Mouse (Mus musculus): Measurements from ENCODE around the gene C2. TPM values are rescaled to one million over a fixed set of nuclear protein-coding genes. Genes with fewer than 3 reads are reported as not detected.
"Not testable (repeated sequence)": the region's sequence is repeated elsewhere in the genome, so short reads cannot be mapped to it uniquely, and the experiment has no call there.

C2 gene
- polyA plus RNA-seq, 1 experiment from 2014 or later: 2.4 TPM

DNA sequence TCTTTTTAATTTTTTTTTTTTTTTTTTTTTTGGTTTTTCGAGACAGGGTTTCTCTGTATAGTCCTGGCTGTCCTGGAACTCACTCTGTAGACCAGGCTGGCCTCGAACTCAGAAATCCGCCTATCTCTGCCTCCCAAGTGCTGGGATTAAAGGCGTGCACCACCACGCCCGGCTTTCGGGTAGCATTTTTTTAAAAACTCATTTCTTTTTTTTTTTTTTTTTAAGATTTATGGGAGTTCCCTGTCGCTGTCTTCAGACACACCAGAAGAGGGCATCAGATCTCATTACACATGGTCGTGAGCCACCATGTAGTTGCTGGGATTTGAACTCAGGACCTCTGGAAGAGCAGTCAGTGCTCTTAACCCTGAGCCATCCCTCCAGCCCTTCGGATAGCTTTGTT lies 3.9 kb upstream of the C2 start:
- ATAC-seq (ENCODE audit: low FRiP score, low read depth); H3K9ac ChIP-seq; H3K27me3 ChIP-seq; H3K27ac ChIP-seq (replicated peaks); H3K9me3 ChIP-seq; H3K4me2 ChIP-seq; H3K4me3 ChIP-seq: not testable (repeated sequence)
- WGBS: 94% methylated on average over 9 of the region's 10 CpGs
- H3K36me3 ChIP-seq: peaks cover 55% of the 10 kb centered on the region
- H3K4me1 ChIP-seq (replicated peaks): peaks cover 29% of the 10 kb centered on the region

DNA sequence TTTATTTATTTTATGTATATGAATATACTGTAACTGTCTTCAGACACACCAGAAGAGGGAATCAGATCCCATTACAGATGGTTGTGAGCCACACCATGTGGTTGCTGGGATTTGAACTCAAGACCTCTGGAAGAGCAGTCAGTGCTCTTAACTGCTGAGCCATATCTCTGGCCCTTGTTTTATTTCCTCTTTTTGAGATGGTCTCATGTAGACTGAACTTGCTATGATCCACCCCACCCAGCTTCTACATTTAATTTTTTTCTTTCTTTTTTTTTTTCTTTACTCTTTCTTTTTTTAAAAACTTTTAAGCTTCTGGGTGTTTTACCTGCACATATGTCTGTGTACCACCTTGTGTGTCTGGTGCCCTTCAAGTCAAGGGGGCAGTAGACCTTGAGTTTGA lies 2.8 kb upstream of the C2 start:
- H3K36me3 ChIP-seq: peaks cover 44% of the 10 kb centered on the region
- not testable (repeated sequence) for ATAC-seq (ENCODE audit: low FRiP score, low read depth); H3K27me3 ChIP-seq; H3K9me3 ChIP-seq; H3K9ac ChIP-seq; H3K27ac ChIP-seq (replicated peaks)
- 0 out of 2 replicates have a peak overlapping the region, but pooled peaks have one; percentile 92 for H3K4me3 ChIP-seq
- peaks cover 40% of the 10 kb centered on the region for H3K4me1 ChIP-seq (replicated peaks)
- H3K4me2 ChIP-seq: peak overlapping the region; percentile 96

DNA sequence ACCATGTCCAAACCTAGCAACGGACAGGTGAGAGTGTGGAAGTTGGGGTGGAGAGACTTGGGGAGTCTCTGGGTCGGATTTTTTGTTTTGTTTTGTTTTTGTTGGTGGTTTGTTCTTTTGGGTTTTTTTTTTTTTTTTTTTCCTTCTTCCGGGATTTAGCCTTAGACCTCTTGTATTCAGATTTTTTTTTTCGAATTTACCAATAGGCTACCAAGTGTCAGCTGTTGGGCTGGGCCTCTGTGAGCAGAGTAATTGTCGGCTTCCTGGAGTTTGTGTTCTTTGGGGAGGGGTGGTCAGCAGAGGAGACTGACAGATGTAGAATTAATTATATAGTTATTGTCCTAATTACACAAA lies 1.8 kb upstream of the C2 start:
- peaks cover 48% of the 10 kb centered on the region for H3K4me1 ChIP-seq (replicated peaks)
- 2% methylated on average over 5 of the region's 5 CpGs for WGBS
- no peaks in the 10 kb centered on the region for H3K9me3 ChIP-seq
- peaks cover 36% of the 10 kb centered on the region for H3K36me3 ChIP-seq
- H3K4me2 ChIP-seq: peak overlapping the region; percentile 96
- no peak for ATAC-seq (ENCODE audit: low FRiP score, low read depth)
- H3K27me3 ChIP-seq: no peaks in the 10 kb centered on the region
- peak overlapping the region; percentile 98 for H3K27ac ChIP-seq (replicated peaks)
- H3K9ac ChIP-seq: peak overlapping the region; percentile 99
- H3K4me3 ChIP-seq: peak overlapping the region; percentile 92

DNA sequence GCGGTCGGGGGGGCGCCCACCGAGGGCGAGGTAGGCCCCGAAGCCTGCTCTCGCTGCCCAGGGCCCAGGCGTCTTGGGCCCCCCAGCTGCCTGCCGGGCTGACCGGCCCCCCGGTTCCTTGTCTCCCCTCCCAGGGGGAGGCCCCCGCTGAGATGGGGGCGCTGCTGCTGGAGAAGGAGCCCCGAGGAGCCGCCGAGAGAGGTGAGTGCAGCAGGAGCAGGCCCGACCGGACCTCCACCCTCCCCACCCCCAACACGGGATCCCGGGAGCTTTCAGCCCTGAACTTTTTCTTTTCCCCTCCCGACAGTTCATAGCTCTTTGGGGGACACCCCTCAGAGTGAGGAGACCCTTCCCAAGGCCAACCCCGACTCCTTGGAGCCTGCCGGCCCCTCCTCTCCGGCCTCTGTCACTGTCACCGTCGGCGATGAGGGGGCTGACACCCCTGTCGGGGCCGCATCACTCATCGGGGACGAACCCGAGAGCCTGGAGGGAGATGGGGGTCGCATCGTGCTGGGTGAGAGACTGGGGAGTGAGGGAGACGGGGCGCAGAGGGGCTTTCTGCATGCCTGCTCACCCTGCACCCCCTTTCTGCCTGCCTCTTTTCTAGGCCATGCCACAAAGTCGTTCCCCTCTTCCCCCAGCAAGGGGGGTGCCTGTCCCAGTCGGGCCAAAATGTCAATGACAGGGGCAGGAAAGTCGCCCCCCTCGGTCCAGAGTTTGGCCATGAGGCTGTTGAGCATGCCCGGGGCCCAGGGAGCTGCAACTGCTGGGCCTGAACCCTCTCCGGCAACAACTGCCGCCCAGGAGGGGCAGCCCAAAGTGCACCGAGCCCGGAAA lies 1.2 kb upstream of the C2 start:
- Histone ChIP-seq H3K9ac (peak overlapping the region; percentile 99), H3K4me1 (replicated peaks) (peaks cover 48% of the 10 kb centered on the region), H3K27ac (replicated peaks) (peak overlapping the region; percentile 98), H3K27me3 (no peaks in the 10 kb centered on the region), H3K4me2 (peak overlapping the region; percentile 96), H3K36me3 (peaks cover 30% of the 10 kb centered on the region), H3K9me3 (no peaks in the 10 kb centered on the region), H3K4me3 (peak overlapping the region; percentile 92)
- ATAC-seq (ENCODE audit: low FRiP score, low read depth): peak; percentile 4; the same call in 1 of the 2 replicates
- WGBS: 0% methylated on average over 33 of the region's 45 CpGs

DNA sequence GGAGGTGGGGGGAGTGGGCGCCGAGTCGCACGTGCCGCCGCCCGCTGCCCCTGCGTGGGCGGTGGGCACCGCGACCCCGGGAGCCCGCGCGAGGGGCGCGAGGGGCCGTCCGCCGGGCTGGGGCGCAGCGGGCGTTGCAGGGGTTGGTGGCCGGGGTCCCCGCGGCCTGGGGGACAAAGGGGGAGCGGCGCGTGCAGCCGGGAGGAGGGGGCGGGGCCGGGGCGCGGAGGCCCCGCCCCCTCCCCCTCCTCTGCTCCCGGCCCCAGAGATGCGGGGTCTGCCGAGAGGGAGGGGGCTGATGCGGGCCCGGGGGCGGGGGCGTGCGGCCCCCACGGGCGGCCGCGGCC lies 614 bp upstream of the C2 start:
- H3K27me3 ChIP-seq: no peaks in the 10 kb centered on the region
- WGBS: 0% methylated on average over 28 of the region's 47 CpGs
- peaks cover 50% of the 10 kb centered on the region for H3K4me1 ChIP-seq (replicated peaks)
- no peaks in the 10 kb centered on the region for H3K9me3 ChIP-seq
- peak overlapping the region; percentile 96 for H3K4me2 ChIP-seq
- peak overlapping the region; percentile 98 for H3K27ac ChIP-seq (replicated peaks)
- peak; percentile 1; the same call in 1 of the 2 replicates for ATAC-seq (ENCODE audit: low FRiP score, low read depth)
- peak overlapping the region; percentile 99 for H3K9ac ChIP-seq
- peak overlapping the region; percentile 92 for H3K4me3 ChIP-seq
- peaks cover 25% of the 10 kb centered on the region for H3K36me3 ChIP-seq

DNA sequence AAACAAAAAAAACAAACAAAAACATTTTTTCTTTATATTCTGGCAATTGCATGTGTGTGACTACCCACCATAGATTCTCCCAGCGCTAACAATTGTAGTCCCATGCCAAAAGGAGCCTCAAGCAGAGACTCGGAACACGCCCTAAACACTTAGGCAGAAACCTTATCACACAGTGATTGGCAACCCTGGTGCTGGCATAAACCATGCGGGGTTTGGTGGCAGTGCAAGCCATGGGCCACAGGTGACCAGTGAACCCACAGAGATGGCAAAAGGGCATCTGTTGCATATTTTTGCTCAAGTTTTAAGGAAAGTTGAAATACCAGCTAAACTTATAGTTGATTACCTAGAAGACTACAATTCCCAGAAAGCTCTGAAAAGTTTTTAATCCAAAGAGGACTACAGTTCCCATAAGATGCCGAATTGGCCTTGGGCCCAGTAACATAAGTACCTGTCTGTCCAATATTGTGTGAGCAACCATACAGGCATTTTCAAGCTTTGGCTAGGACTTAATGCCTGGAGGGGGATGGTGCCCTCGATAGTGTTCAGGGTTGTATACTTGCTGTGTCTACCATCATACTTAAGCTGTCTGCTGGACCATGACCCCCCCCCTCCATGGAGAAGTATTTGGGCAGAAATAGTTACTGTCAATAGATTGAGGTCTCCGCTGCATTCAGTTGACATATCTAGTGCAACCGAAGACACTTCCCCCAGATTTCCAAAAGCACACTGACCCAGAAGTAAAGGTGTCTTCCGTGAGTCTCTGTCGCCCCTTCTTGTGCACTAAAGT lies 499 bp downstream of the C2 start:
- WGBS: 21% methylated on average over 10 of the region's 10 CpGs
- Histone ChIP-seq H3K4me2 (peak overlapping the region; percentile 96), H3K36me3 (peaks cover 14% of the 10 kb centered on the region), H3K27me3 (no peaks in the 10 kb centered on the region), H3K27ac (replicated peaks) (peak overlapping the region; percentile 98), H3K4me3 (peak overlapping the region; percentile 92), H3K9ac (peak overlapping the region; percentile 99), H3K9me3 (no peaks in the 10 kb centered on the region), H3K4me1 (replicated peaks) (peaks cover 55% of the 10 kb centered on the region)
- no peak for ATAC-seq (ENCODE audit: low FRiP score, low read depth)

DNA sequence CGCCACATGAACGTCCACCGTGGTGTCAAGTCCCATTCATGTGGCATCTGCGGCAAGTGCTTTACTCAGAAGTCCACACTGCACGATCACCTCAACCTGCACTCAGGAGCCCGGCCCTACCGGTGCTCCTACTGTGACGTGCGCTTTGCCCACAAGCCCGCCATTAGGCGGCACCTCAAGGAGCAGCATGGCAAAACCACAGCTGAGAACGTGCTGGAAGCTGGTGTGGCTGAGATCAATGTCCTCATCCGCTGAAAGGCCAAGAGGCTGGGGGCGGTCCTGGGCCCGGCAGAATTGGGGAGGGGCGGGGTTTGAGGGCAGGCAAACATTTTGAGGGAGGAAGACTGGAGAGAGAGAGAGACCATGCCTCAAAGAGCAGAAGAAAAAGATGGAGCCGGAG lies 1.7 kb downstream of the C2 start:
- H3K4me2 ChIP-seq: peak overlapping the region; percentile 96
- peaks cover 4% of the 10 kb centered on the region for H3K36me3 ChIP-seq
- no peak overlapping the region for H3K27ac ChIP-seq (replicated peaks)
- H3K4me1 ChIP-seq (replicated peaks): peaks cover 54% of the 10 kb centered on the region
- no peak for ATAC-seq (ENCODE audit: low FRiP score, low read depth)
- no peaks in the 10 kb centered on the region for H3K27me3 ChIP-seq
- no peak overlapping the region for H3K9ac ChIP-seq
- WGBS: 87% methylated on average over 17 of the region's 17 CpGs
- no peaks in the 10 kb centered on the region for H3K9me3 ChIP-seq
- peak overlapping the region; percentile 74; the same call in 1 of the 2 replicates for H3K4me3 ChIP-seq

DNA sequence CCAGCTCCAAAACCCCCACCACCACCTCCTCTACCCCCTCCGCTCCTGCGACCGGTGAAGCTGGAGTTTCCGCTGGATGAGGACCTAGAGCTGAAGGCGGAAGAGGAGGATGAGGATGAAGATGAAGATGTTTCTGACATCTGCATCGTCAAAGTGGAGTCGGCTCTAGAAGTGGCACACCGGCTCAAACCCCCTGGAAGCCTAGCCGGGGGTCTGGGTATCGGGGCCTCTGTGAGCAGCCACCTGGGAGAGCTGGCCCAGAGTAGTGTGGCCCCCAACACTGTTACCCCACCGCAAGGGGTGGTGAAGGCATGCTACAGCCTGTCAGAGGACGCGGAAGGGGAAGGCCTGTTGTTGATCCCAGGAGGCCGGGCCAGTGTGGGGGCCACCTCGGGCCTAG lies 2.3 kb downstream of the C2 start:
- Histone ChIP-seq H3K27ac (replicated peaks) (peak overlapping the region; percentile 91), H3K27me3 (no peaks in the 10 kb centered on the region), H3K9ac (peak overlapping the region; percentile 81), H3K36me3 (no peaks in the 10 kb centered on the region; the same call in 1 of the 2 replicates), H3K9me3 (no peaks in the 10 kb centered on the region), H3K4me3 (peak overlapping the region; percentile 74), H3K4me1 (replicated peaks) (peaks cover 47% of the 10 kb centered on the region), H3K4me2 (peak overlapping the region; percentile 96)
- WGBS: 90% methylated on average over 15 of the region's 15 CpGs
- ATAC-seq (ENCODE audit: low FRiP score, low read depth): no peak

DNA sequence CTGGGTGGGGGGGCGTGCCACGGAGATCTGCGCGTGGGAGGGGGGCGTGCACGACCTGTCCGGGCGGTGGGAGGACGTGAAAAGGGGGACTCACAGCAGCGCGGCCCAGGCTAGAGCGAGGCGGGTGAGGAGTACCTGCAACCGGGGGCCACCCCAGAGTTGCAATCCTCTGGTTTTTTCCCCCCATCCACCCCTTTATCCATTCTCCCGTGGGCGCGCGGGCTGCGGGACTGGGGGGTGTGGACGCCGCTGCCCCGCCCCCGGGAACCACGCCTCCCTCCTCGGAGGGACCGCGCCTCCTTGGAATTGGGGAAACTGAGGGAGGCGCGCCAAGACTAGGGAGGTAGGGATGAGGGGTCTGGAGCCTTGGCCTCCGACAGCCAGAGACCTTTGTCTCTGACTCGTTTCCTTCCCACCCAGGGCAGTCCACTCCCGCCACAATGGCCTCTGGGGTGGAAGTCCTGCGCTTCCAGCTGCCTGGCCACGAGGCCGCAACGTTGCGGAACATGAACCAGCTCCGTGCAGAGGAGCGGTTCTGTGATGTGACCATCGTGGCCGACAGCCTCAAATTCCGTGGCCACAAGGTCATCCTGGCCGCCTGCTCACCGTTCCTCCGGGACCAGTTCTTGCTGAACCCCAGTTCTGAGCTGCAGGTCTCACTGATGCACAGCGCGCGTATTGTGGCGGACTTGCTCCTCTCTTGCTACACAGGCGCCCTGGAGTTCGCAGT lies 3.1 kb downstream of the C2 start:
- WGBS: 5% methylated on average over 51 of the region's 51 CpGs
- peak; percentile 31 for ATAC-seq (ENCODE audit: low FRiP score, low read depth)

DNA sequence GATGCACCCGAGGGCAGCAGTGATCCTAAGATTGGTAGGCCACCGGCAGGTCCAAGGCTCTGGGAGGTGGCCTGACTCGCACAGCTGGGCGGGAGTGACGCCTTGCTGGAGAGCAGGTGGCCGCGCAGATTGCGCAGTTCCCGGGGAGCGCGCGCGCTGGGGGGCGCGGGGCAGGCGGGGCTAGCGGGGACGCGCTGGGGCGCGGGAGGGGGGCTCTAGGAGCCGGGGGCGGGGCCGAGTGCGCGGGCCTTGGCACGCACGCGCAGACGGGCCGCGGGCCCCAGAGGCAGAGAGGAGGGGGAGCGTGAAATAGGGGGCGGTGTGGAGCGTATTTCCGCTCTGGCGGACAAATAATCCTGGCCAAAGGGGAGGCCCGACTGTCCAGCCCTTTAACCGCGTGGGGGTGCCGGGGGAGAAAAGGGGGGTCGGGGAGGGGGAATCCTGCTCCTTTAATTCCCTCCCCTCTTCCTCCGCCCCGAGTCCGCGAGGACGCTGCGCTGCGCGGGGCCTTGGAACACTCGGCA lies 3.9 kb downstream of the C2 start:
- Histone ChIP-seq H3K4me2 (peak overlapping the region; percentile 96), H3K4me3 (peak overlapping the region; percentile 74), H3K9ac (peak overlapping the region; percentile 81), H3K9me3 (no peaks in the 10 kb centered on the region), H3K27me3 (no peaks in the 10 kb centered on the region), H3K36me3 (no peaks in the 10 kb centered on the region; the same call in 1 of the 2 replicates), H3K4me1 (replicated peaks) (peaks cover 35% of the 10 kb centered on the region), H3K27ac (replicated peaks) (peak overlapping the region; percentile 91)
- WGBS: 0% methylated on average over 16 of the region's 51 CpGs
- ATAC-seq (ENCODE audit: low FRiP score, low read depth): peak; percentile 92

More for the DNA sequence above, 3.1 kb downstream of the C2 start:
- Histone ChIP-seq H3K9ac (peak overlapping the region; percentile 81), H3K36me3 (no peaks in the 10 kb centered on the region; the same call in 1 of the 2 replicates), H3K27ac (replicated peaks) (peak overlapping the region; percentile 91), H3K9me3 (no peaks in the 10 kb centered on the region), H3K4me2 (peak overlapping the region; percentile 96), H3K27me3 (no peaks in the 10 kb centered on the region), H3K4me1 (replicated peaks) (peaks cover 40% of the 10 kb centered on the region), H3K4me3 (peak overlapping the region; percentile 74)

DNA sequence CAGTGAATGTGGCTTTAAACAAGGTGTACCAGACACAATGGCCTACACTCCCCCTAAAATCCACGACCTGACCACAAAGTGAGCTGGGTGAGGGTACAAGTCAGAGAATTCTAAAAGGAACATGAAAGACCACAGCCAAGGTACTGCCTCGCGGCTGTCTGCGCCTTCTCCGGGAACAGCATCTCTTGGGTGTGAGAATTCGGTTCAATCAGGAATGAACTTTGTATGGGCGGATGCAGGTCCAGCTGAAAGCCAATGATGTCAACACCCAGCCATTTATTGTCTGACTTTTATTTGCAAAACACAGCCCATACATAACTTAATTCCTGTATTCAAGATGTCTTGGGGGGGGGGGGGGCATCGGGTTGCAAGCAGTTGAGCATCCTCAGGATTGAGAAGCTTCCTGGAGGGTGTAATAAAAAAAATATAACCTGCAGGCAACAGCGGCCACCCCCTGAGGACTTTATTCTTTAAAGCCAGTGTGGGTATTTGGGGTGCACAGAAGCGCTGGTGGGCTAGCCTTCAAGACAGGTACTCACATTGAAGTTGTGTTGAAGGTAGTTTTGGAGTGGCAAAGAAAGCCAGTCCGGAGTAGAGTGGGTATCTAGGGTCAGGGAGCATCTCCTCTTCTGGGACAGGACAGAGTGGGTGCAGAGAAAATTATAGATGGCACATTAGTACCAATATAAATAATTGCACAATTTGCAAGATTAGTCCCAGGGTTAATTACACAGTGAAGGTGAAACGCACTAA lies 4.8 kb downstream of the C2 start:
- Histone ChIP-seq H3K36me3 (no peaks in the 10 kb centered on the region; the same call in 1 of the 2 replicates), H3K4me3 (peak overlapping the region; percentile 74), H3K9ac (peak overlapping the region; percentile 51), H3K4me2 (peak overlapping the region; percentile 96), H3K9me3 (no peaks in the 10 kb centered on the region), H3K27me3 (no peaks in the 10 kb centered on the region), H3K4me1 (replicated peaks) (peaks cover 35% of the 10 kb centered on the region), H3K27ac (replicated peaks) (peak overlapping the region; percentile 91)
- no peak for ATAC-seq (ENCODE audit: low FRiP score, low read depth)
- WGBS: 74% methylated on average over 12 of the region's 12 CpGs
